Mouse (Mus musculus): Measurements from ENCODE around the gene Olfr1022. TPM values are rescaled to one million over a fixed set of nuclear protein-coding genes. Genes with fewer than 3 reads are reported as not detected.

Gene Olfr1022
- total RNA-seq (2017): not detected in 2 replicates

GRCm38 (mm10) chr2:85868294-85868693 lies at the start of gene Olfr1022:
Gene Olfr1022 (plus strand): TSS chr2:85868594.
- no peak for ATAC-seq (replicated peaks; ENCODE audit: low read depth, poor library complexity, severe bottlenecking)

GRCm38 (mm10) chr2:85845383-85845782 lies 23.0 kb upstream of the Olfr1022 start, which contains the start of gene Olfr1019:
Gene Olfr1019 (minus strand): TSS chr2:85845483.
- no peak for ATAC-seq (replicated peaks; ENCODE audit: low read depth, poor library complexity, severe bottlenecking)

- ATAC-seq (replicated peaks; ENCODE audit: low read depth, poor library complexity, severe bottlenecking): no peak
These were observed 21.7 kb upstream of the Olfr1022 start, which contains the start of gene Olfr1020 for GRCm38 (mm10) chr2:85846730-85847129. Gene Olfr1020 (plus strand): TSS chr2:85847030.

- no peak for ATAC-seq (replicated peaks; ENCODE audit: low read depth, poor library complexity, severe bottlenecking)
These were observed 16.9 kb downstream of the Olfr1022 start, which contains the start of gene Olfr1023 for GRCm38 (mm10) chr2:85885340-85885739. Gene Olfr1023 (plus strand): TSS chr2:85885640.

- ATAC-seq (replicated peaks; ENCODE audit: low read depth, poor library complexity, severe bottlenecking): no peak
These were observed 36.6 kb downstream of the Olfr1022 start, which contains the start of gene Olfr1024 for GRCm38 (mm10) chr2:85904952-85905351. Gene Olfr1024 (minus strand): TSS chr2:85905052.

- no peak for ATAC-seq (replicated peaks; ENCODE audit: low read depth, poor library complexity, severe bottlenecking)
These were observed 44.8 kb downstream of the Olfr1022 start for GRCm38 (mm10) chr2:85913197-85913596.

GRCm38 (mm10) chr2:85914893-85915292 lies 46.5 kb downstream of the Olfr1022 start, which contains the start of gene Olfr1025-ps1:
Gene Olfr1025-ps1 (plus strand): TSS chr2:85915193.
- ATAC-seq (replicated peaks; ENCODE audit: low read depth, poor library complexity, severe bottlenecking): no peak

Other genes with a start within 250 kb of the Olfr1022 start
- gene Olfr1002, start 217.9 kb upstream of the Olfr1022 start, total RNA-seq (2017): not detected in 2 replicates
- not detected in 2 replicates for gene Olfr154, start 204.1 kb upstream of the Olfr1022 start, total RNA-seq (2017)
- not detected in 2 replicates for gene Olfr1006, start 189.8 kb upstream of the Olfr1022 start, total RNA-seq (2017)
- not detected in 2 replicates for gene Olfr1008, start 179.2 kb upstream of the Olfr1022 start, total RNA-seq (2017)
- not detected in 2 replicates for gene Olfr1009, start 153.2 kb upstream of the Olfr1022 start, total RNA-seq (2017)
- gene Olfr1012, start 105.8 kb upstream of the Olfr1022 start, total RNA-seq (2017): not detected in 2 replicates
- not detected in 2 replicates for gene Olfr1013, start 101.5 kb upstream of the Olfr1022 start, total RNA-seq (2017)
- not detected in 2 replicates for gene Olfr1014, start 95.9 kb upstream of the Olfr1022 start, total RNA-seq (2017)
- gene Olfr1015, start 86.6 kb upstream of the Olfr1022 start, total RNA-seq (2017): not detected in 2 replicates
- not detected in 2 replicates for gene Olfr1016, start 66.0 kb upstream of the Olfr1022 start, total RNA-seq (2017)
- not detected in 2 replicates for gene Olfr1018, start 50.1 kb upstream of the Olfr1022 start, total RNA-seq (2017)
- not detected in 2 replicates for gene Olfr1019, start 23.1 kb upstream of the Olfr1022 start, total RNA-seq (2017)
- gene Olfr1020, start 21.6 kb upstream of the Olfr1022 start, total RNA-seq (2017): not detected in 2 replicates
- gene Olfr1023, start 17.0 kb downstream of the Olfr1022 start, total RNA-seq (2017): not detected in 2 replicates
- gene Olfr1024, start 36.5 kb downstream of the Olfr1022 start, total RNA-seq (2017): not detected in 2 replicates
- gene Olfr1025-ps1, start 46.6 kb downstream of the Olfr1022 start, total RNA-seq (2017): not detected in 2 replicates
- not detected in 2 replicates for gene Olfr1026, start 53.0 kb downstream of the Olfr1022 start, total RNA-seq (2017)
- gene Olfr1028, start 81.8 kb downstream of the Olfr1022 start, total RNA-seq (2017): not detected in 2 replicates
- not detected in 2 replicates for gene Olfr1029, start 105.3 kb downstream of the Olfr1022 start, total RNA-seq (2017)
- not detected in 2 replicates for gene Olfr1030, start 110.7 kb downstream of the Olfr1022 start, total RNA-seq (2017)
- not detected in 2 replicates for gene Olfr1031, start 121.7 kb downstream of the Olfr1022 start, total RNA-seq (2017)
- not detected in 2 replicates for gene Olfr1032, start 136.9 kb downstream of the Olfr1022 start, total RNA-seq (2017)
- 0.18 TPM in 1 of 2 replicates, not detected in the other for gene Olfr1033, start 152.0 kb downstream of the Olfr1022 start, total RNA-seq (2017)
- gene Olfr1034, start 177.3 kb downstream of the Olfr1022 start, total RNA-seq (2017): not detected in 2 replicates
- gene Olfr1036, start 205.4 kb downstream of the Olfr1022 start, total RNA-seq (2017): not detected in 2 replicates
- not detected in 2 replicates for gene Olfr1037, start 218.8 kb downstream of the Olfr1022 start, total RNA-seq (2017)

Measured in common myeloid progenitor, adult 5-6 weeks (primary cell).